Mouse (Mus musculus) erythroblast, adult 5-6 weeks (primary cell): ENCODE measurements around the gene Cpne7. TPM values are rescaled to one million over a fixed set of nuclear protein-coding genes. Genes with fewer than 3 reads are reported as not detected.

Experiments used
- ATAC-seq: replicated peaks from 2 replicates; pipeline ENCODE4 v1.8.0; 2016; ENCODE audit warnings: moderate number of reproducible peaks, mild to moderate bottlenecking, moderate TSS enrichment, inconsistent platforms; ENCODE audit not compliant: poor library complexity, low FRiP score, severe bottlenecking
- total RNA-seq, 2 experiments: library from RNA; stranded (forward) in 1 of 2; stranded (reverse) in 1 of 2; fragments of 150-400 nt in 1 of 2; fragments of 200-764, 138-1000 nt in 1 of 2; gene quantifications; 2 replicates each; pipeline versions ENCODE4 v1.2.3 to v1.2.4; 2015 to 2017; ENCODE audit warnings: low replicate concordance in 2 of 2

Cpne7 gene
- total RNA-seq, 2 experiments from 2014 or later: not detected

DNA sequence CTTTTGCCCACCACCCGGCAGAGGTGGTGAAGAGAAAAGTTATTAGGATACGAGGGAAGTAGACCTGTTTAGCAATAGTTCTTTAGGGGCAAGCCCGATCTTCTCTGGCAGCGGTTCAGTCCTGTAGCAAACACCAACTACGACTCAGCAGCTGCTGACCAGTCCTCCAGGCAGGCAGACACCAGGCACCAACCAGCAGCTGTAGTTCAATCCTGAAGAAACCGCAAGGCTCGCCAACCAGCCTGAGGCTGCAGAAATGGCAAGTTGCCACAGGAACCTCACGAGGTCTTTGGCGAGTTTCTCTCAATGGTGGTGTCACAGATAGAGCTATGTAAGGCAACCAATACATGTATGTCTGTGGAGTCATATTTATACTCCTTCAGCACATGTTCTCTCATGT, 4.3 kb upstream of the Cpne7 start:
- ATAC-seq: no peak

DNA sequence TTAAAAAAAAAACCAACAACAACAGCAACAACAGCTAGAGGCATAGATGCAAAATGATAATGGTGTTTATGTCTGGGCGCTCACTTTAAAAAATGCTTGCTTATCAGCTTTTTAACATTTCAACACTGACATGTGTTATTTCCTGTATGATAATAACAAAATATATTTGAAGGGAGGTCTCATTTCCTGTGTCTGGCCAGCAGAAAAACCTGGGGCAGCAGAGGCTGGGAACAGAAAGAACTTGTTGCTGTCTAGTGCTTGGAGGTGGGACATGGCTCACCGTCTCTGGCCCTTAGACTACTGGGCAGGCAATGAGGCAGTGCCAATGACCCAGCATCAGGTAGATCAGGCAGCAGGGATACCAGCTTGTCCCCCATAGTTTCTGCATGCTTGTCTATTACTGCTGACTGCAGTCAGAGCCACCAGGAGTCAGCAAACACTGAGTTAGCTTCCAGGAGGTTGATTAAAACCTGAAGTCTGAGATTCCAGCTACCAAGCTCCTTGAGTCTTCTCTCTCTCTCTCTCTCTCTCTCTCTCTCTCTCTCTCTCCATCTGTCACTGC, 3.2 kb upstream of the Cpne7 start:
- no peak for ATAC-seq

DNA sequence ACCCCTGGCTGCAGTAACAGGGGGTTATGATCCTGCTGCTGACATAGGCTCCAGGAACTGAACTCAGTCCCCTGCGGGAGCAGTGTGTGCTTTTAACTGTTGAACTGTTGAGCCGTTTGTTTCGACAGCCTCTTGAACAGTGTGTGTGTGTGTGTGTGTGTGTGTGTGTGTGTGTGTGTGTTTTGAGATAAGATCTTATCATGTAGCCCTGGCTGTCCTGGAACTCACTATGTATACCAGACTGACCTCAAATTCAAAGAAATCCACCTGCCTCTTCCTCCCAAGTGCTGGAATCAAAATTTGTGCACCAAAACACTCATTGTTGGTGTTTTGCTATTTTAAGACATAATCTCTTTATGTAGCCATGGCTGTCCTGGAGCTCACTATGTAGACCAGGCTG, 2.5 kb upstream of the Cpne7 start:
- no peak for ATAC-seq

DNA sequence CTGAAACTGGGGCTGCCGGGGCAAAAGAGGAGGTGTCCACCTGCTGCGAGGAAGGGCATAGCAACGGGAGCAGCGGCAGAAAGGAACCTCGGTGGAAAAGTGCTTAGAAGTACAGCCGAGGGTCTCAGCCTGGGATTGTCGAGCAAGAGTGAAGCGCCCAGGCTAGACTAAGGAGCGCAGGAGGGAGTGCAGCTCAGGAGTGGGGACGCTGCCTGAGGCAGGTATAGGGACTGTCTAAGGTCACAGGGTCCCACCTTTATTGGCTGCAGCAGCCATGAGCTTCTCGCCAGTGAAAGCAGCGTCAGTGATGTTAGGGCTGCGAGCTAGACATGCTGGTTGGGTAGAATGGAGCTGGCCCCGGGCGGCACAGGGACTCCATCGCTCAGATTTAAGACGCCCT, 570 bp downstream of the Cpne7 start:
- ATAC-seq: no peak

DNA sequence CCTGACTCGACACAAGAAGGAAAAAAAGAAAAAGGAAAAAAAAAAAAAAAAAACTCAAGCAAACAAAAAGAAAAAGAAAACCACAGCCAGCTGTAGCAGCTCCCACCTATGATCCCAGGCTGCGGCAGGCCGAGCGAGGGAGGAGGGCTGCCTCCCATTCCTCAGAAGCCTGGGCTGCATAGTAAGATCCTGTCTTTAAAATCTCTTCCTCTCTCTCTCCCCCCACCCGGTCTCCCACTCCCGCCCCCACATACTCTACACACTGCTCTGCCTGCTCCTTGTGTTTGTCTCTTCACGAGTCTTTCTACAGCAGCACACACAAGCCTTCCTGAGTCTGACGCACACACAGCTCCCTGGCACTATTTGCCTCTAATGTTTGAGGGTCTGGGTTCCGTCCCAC, 4.9 kb downstream of the Cpne7 start:
- ATAC-seq: no peak

DNA sequence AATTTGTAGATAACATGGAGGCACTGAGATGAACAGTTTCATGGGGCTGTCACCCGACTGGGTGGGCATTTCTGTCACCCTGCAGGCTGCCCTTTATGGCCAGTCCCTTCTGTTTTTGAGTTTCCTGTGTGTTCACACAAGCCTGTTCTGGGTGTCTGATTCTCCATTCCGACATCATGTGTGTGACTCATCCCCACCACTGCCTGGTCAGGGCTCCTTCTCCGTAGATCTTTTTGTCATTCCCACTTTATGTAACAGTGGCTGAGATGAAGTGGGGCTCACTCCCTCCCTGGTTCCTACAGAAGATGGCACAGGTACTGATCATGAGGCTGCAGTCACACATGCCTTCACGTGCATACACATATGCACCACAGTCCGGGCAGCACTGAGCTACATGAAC, 5.5 kb downstream of the Cpne7 start:
- ATAC-seq: no peak

DNA sequence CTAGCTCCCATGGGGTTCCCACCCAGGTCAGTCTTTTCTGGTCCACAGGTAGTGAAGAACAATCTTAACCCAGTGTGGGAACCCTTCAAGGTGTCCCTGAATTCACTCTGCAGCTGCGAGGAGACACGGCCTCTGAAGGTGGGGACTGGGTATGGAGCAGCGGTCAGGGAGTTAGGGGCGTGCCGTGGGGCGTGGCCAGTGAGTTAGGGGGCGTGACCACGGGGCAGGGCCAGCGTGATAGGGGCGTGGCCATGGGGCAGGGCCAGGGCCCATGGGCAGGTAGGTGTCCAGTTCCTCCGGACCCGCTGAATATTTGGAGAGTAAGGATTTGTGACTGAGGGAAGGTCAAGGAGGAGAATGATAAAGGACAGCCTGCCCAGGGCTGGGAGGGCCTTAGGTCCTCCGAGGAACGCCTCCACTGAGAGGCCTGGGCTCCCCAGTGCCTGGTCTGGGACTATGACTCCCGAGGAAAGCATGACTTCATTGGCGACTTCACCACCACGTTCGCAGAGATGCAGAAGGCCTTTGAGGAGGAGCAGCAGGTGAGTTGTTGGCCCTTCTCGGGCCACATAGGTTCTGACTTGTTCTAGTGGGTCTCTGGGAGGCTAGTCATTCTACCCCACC, 9.1 kb downstream of the Cpne7 start:
- ATAC-seq: peak; percentile 45

DNA sequence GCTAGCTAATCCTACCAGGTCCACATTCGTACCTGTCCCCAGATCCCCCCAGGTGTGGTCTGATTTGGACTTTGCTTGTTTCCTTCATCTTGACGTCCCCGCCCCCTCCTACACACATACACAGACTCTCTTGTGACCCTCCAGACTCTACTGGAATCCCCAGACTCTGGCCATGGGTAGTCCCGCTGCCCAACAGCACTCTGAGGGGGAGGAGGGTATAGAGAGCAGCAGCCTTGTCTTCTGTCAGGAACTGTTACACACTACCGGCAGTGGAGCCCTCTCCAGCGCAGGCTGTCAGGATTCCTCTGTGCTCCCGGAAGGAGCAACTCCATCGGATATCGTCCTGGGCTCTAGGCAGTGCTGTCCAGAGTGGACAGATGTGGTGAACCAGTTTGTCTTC, 13.9 kb downstream of the Cpne7 start:
- ATAC-seq: no peak

DNA sequence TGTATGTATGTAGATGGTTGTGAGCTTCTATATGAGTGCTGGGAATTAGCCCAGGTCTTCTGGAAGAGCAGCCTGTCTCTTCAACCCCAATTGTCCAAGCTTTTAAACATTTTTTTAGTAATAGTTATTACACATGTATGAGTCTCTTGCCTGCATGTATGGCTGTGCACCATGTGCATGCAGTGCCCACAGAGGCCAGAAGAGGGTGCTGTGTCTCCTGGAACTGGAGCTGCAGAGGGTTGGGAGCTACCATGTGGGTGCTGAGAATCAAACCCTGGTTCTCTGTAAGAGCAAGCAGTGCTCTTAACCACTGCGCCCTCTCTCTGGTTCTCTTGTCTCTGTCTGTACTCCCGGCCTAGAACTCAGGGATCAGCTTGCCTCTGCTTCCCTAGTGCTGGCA, 15.8 kb downstream of the Cpne7 start:
- ATAC-seq: no peak

DNA sequence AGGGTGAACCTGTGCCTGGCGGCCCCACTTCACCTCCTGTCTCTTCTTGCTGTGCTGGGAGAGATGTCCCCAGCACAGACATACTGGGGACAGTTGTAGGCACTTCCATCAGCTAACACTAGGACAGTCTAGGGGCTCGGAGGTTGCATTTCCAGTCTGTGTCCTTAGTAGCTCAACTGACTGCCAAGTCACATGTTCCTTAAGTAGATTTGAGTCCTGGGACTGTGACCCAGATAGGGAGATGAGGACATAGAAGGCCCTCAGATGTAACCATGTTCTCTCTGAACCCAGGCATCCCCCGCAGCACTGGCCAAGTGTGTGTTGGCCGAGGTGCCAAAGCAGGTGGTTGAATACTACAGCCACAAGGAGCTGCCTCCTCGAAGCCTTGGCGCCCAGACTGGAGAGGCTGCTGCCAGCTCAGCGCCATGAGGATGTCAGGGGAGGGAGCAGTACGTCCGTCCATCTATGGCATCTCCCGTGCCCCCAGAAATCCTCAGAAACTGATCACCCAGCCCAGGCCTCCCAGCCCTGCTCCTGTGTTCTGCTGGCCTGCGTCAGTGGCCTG, 17.1 kb downstream of the Cpne7 start:
- no peak for ATAC-seq

DNA sequence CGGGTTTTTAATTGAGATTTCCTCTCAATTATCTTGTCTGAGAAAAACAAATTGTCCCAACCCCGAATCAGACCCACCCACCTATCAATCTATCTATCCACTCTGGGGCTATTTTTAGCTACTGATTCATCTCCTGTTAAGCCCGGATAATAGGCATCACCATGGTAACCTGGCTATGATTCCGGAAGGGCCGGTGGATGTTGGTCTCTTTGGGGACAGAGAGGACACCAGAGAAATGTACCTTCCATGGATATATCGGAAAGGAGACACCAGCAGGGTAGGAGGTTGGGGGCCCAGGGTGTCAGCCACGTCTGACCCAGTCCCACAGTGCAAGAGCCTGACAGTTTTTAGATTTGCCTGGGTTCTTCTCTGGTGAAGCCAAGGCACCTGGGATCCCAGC, 18.2 kb downstream of the Cpne7 start:
- no peak for ATAC-seq

DNA sequence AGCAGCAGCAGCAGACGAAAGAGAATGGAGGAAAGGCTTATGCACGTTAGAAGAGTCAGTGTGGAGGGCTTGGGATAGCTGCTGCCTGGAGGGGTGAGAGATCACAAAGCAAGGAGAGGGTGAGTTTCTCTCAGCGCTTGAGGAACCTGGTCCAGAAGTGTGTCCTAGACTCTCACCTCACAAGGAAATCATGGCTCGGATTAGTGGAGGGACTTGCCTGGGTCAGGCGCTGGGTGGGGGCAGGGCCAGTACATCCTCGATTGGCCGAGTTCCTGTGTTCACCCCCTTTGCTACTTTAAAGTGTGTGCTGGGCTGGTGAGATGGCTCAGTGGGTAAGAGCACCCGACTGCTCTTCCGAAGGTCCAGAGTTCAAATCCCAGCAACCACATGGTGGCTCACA, 18.6 kb downstream of the Cpne7 start:
- ATAC-seq: no peak

DNA sequence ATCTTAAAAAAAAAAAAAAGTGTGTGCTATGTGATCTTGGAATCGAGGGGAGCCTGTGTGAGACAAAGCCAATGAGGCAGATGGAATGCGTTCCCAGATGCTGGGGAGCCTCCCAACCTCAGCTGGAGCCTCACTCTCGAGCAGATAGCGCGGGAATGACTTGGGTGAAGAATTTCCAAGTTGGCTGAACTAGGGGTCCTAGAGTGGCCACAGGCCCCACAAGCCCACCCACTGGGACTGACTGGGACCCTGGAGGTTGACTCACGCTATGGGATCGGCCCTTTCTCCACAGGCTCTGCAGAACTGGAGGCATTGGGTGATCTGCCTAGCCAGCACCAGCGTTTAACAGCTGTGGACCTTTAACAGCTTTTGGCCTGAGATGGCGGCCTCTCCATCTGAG, 19.1 kb downstream of the Cpne7 start:
- no peak for ATAC-seq

DNA sequence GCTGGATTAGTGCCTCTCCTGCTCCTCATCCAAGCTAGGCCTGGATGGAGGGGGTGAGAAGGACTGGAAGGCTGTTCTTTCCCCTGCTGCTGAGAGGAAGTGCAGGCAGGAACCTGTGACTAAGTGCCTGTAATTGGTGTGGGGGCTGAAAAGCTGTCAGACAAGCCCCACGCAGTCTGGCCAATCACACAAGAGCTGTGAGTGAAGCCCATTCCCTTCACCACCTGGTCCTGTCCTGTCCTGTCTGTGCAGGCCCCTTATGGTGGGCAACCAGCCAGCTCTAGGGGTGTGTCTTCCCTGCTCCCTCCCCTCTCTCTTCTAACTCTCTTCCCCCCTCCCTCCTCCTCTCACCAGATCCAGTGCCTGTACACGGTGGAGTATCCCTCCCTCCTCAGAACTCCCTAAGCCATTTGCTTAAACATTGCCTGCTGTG, 20.5 kb downstream of the Cpne7 start:
- no peak for ATAC-seq

DNA sequence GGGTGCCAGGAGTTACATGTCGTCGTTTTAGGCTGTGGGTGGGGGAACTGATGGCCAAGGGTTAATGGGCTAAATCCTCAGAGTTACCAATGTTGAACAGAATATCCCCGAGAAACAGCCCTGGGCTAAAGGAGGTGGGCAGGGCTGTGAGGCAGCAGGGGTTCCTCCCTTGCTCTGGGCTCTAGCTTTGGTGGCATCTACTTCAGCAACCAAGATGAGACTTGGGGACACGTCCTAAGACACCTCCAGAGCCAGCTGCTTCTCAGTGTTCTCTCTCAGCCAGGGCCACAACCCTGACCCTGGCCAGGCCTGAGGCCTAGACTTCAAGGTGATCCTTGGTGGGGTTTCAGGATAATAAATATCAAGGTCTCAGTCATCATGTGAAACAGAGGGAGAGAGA, 21.6 kb downstream of the Cpne7 start:
- ATAC-seq: no peak

DNA sequence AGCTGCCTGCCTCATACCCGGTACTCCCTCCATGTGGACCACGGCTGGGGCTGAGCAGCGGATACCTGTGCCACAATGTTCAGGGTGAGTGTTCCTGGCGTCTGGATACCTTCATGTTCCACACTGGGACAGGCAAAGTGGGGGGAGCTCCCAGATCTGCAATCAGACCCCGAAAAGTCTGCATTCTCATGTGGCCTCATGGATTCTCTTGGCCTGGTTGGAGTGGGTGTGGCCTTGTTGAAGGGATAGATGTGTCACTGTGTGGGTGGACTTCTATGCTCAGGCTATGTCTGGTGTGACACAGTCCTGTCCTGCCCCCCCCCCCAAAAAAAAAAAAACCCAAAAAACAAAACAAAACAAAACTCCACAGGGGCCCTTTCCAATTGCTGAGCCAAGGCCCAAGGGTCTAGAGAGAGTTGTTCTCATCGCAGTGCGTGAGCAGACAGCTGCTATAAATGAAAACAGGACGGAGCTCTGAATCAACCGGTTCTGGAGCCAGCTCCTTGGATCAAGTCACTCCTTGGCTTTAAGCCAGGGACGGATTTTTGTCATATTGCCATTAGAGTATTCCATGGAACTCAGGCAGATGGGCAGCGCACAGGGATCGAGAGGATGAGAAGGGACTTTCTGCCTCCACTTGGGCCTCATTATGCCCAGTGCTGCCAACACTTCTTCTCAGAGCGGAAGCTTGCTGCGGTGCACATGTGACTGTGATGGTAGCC, 24.7 kb downstream of the Cpne7 start:
- ATAC-seq: no peak

DNA sequence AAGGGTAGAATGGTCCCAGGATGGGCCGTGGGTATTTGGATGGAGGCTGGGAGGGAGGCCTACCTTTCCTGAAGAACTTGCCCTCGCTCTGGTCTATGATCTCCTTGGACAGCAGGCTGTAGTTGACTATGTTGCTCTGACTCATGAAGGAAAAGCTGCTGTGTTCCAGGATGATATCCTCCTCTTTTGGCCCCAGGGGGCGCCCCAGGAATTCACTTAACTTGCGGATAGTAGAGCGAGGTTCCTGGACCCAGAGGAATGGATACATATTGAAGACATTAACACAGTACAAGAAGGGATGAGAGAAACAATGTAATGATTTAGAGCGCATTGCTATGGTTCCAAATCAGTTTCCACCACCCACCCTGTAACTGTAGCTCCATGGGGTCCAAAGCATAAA, 28.1 kb downstream of the Cpne7 start:
- ATAC-seq: no peak

DNA sequence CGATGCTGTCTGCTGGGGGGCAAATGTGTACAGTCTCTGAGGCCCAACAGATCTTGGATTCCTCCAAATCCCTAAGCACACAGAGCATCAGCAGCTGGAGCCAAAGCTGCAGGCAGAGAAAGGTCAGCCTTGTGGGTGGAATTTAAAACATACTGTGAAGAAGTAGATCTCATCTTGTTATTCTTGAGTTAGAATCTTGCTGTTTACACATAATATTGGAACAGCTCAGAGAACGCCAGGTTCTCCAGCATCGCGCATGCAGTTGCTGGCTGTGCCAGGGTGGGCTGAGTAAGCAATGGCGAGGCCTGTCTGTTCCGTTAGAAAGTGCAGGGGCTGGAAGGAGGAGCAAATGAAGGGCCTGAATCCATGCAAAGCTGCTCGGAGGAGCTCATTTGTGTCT, 29.2 kb downstream of the Cpne7 start:
- no peak for ATAC-seq

DNA sequence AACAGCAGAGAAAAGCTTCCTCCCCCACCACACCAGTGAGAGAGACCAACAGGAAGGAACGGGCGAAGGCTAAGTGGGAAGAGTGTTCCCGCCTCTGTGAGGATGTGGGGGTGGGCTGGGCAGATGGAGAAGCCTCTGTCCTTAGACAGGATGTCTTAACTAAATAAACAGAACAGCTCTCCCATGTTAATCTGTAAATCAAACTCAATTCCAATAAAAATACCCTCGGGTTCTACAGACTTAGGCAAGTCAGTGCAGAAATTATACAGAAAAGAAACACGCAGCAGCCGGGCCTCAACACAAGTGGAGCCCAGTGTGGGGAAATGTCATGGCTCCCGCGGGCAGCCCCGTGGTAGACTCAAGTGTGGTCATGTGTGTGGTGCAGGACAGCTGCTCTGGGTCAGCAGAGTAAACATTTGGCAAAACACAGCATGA, 33.6 kb downstream of the Cpne7 start:
- ATAC-seq: no peak

DNA sequence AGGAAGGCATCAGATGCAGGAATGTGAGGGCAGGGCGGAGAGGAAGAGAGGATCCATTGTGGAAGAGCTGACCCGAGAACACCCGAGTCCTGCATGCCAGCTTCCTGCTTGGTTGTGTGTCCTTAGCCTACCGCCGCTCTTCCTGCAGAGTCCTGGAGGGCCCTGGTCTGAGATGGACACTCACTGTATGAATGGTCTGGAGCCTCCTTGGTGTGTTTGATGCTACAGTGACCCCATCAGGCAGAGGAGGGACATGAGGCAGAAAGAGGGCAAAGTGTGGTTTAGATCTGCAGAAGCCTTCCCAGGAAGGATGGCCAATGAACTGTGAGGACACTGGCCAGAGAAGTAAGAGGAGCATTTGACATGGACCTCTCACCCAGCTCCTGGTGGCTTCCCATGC, 38.0 kb downstream of the Cpne7 start:
- ATAC-seq: 0 out of 2 replicates have a peak, but pooled peaks have one; percentile 35

DNA sequence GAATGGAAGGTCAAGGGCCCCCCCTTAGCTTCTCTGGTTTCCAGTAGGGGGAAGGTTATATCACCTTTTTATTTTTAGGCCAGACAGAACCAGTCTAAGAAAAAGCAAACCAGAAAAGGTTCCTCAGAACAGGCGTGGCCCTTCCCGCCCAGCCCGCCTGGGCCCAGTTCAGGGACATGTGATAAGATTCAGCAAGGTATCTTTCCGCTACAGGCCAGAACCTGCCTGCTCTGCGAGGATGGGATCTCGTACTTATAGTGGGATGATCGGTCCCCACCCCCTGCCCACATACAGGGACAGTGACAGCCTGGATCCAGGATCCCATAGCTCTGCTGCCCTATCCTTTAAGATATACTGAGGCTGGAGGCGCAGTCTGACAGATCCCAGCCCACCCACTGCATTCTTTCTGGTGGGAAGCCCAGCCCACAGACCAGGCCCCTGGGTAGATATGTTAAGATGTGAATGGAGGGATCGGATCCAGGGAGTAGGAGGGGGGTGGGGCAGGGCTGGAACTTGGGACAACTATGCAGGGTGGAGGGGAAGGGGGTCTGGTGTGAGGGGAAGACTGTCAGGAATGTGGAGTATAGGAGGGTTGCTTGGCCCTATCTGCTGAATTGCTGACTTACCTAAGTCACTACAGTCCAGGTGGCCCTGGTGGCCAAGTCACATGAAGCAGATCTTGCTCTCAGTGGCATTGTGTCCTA, 39.0 kb downstream of the Cpne7 start:
- peak; percentile 78 for ATAC-seq
